Mouse (Mus musculus) cerebellum, adult 2 months (tissue): ENCODE data around the gene Nfatc2.

Experiments
- CTCF ChIP-seq: fragments of 200-500 bp; IDR thresholded peaks from 2 replicates; pipeline ENCODE4 v1.5.1; 2011; ENCODE audit warnings: low read depth, mild to moderate bottlenecking, control low read depth, low read length, moderate library complexity, borderline replicate concordance; ENCODE audit not compliant: insufficient read depth
- POLR2A ChIP-seq: fragments of 200-500 bp; IDR thresholded peaks from 2 replicates; pipeline ENCODE4 v1.6.1; 2011; ENCODE audit warnings: low read length, control low read depth, borderline replicate concordance; ENCODE audit not compliant: insufficient read depth

DNA sequence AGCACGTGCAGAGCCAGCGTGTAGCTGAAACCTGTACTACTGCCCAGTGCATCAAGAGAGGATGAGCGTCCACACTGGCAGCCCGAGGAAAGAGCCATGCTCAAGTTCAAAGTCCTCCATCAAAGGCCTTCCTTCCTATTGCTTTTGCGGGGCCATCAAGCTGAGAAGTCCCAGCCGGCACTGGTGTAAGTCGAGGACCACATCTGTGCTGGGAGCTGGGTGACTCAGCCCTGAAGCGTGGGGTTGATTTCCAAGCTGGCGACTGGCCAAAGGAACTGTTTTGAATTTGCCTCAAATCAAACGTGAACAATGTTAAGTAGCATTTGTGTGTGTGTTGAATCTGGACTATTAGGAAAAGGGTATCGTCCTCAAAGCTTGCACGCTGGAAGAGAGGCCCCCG is 57.4 kb downstream of the Nfatc2 start:
- TF ChIP-seq POLR2A (no peak), CTCF (no peak)
